Mouse (Mus musculus) heart, adult 9 months (tissue): ENCODE measurements around the gene Ecel1.

Experiments used
- DNase-seq, 2 experiments: peaks; one replicate each; pipeline ENCODE4 v3.0.0; 2022; ENCODE audit warnings: low spot score in 2 of 2

Ecel1 gene

GRCm38 (mm10) chr1:87101411-87101810 lies 54.9 kb downstream of the Ecel1 start, which contains the start of gene Alpi:
Gene Alpi, minus strand, starts transcription at chr1:87101606.
- no peak for DNase-seq

GRCm38 (mm10) chr1:87098358-87098975 lies 57.9 kb downstream of the Ecel1 start:
- peak in 1 of 2 experiments; percentile 10 for DNase-seq
